Mouse (Mus musculus): ENCODE measurements around the gene Pear1. TPM values are rescaled to one million over a fixed set of nuclear protein-coding genes. Genes with fewer than 3 reads are reported as not detected.

Pear1 gene
- polyA plus RNA-seq, 1 experiment from 2014 or later = 32.4 TPM

GRCm38 (mm10) chr3:87838622-87839021 lies 14.5 kb upstream of the Pear1 start:
- 0% methylated on average over 4 of the region's 4 CpGs for WGBS
- no peak overlapping the region for H3K4me3 ChIP-seq
- H3K27me3 ChIP-seq = no peaks in the 10 kb centered on the region; the same call in 1 of the 2 replicates
- H3K36me3 ChIP-seq = no peaks in the 10 kb centered on the region
- ATAC-seq (ENCODE audit: borderline replicate concordance, extremely low read depth, low FRiP score, low TSS enrichment) = no peak
- H3K9ac ChIP-seq = no peak overlapping the region
- no peak overlapping the region for H3K27ac ChIP-seq
- no peak overlapping the region for H3K4me2 ChIP-seq
- no peaks in the 10 kb centered on the region for H3K4me1 ChIP-seq
- H3K9me3 ChIP-seq = no peaks in the 10 kb centered on the region

GRCm38 (mm10) chr3:87833482-87833881 lies 9.4 kb upstream of the Pear1 start:
- no peak overlapping the region for H3K27ac ChIP-seq
- no peak for ATAC-seq (ENCODE audit: borderline replicate concordance, extremely low read depth, low FRiP score, low TSS enrichment)

GRCm38 (mm10) chr3:87832109-87832859 lies 8.2 kb upstream of the Pear1 start:
- Histone ChIP-seq H3K27ac (no peak overlapping the region), H3K4me1 (no peaks in the 10 kb centered on the region), H3K4me2 (no peak overlapping the region), H3K36me3 (no peaks in the 10 kb centered on the region), H3K27me3 (0 out of 2 replicates have a peak, but pooled peaks cover 3% of the 10 kb centered on the region), H3K9me3 (no peaks in the 10 kb centered on the region), H3K4me3 (no peak overlapping the region), H3K9ac (no peak overlapping the region)
- ATAC-seq (ENCODE audit: borderline replicate concordance, extremely low read depth, low FRiP score, low TSS enrichment) = no peak
- WGBS = 80% methylated on average over 7 of the region's 7 CpGs

More at GRCm38 (mm10) chr3:87833482-87833881, 9.4 kb upstream of the Pear1 start:
- Histone ChIP-seq H3K27me3 (no peaks in the 10 kb centered on the region), H3K4me2 (no peak overlapping the region), H3K9ac (no peak overlapping the region), H3K4me3 (no peak overlapping the region), H3K4me1 (no peaks in the 10 kb centered on the region), H3K9me3 (no peaks in the 10 kb centered on the region), H3K36me3 (no peaks in the 10 kb centered on the region)
- WGBS = 65% methylated on average over 5 of the region's 5 CpGs

GRCm38 (mm10) chr3:87829025-87829424 lies 4.9 kb upstream of the Pear1 start:
- no peak for ATAC-seq (ENCODE audit: borderline replicate concordance, extremely low read depth, low FRiP score, low TSS enrichment)
- no peak overlapping the region for H3K27ac ChIP-seq
- H3K27me3 ChIP-seq = 0 out of 2 replicates have a peak, but pooled peaks cover 3% of the 10 kb centered on the region
- H3K9me3 ChIP-seq = no peaks in the 10 kb centered on the region
- H3K4me3 ChIP-seq = no peak overlapping the region
- no peaks in the 10 kb centered on the region for H3K36me3 ChIP-seq
- no peak overlapping the region for H3K4me2 ChIP-seq
- no peak overlapping the region for H3K9ac ChIP-seq
- no peaks in the 10 kb centered on the region for H3K4me1 ChIP-seq
- WGBS = 49% methylated on average over 10 of the region's 10 CpGs

GRCm38 (mm10) chr3:87828435-87828834 lies 4.3 kb upstream of the Pear1 start:
- Histone ChIP-seq H3K9ac (no peak overlapping the region), H3K9me3 (no peaks in the 10 kb centered on the region), H3K27ac (no peak overlapping the region), H3K27me3 (0 out of 2 replicates have a peak, but pooled peaks cover 3% of the 10 kb centered on the region), H3K4me1 (no peaks in the 10 kb centered on the region), H3K4me3 (no peak overlapping the region), H3K4me2 (no peak overlapping the region), H3K36me3 (no peaks in the 10 kb centered on the region)
- 29% methylated on average over 4 of the region's 4 CpGs for WGBS
- no peak for ATAC-seq (ENCODE audit: borderline replicate concordance, extremely low read depth, low FRiP score, low TSS enrichment)

GRCm38 (mm10) chr3:87818226-87818625 lies 5.9 kb downstream of the Pear1 start:
- Histone ChIP-seq H3K9ac (no peak overlapping the region), H3K9me3 (no peaks in the 10 kb centered on the region), H3K4me3 (no peak overlapping the region), H3K27me3 (peaks cover 29% of the 10 kb centered on the region), H3K27ac (no peak overlapping the region), H3K36me3 (no peaks in the 10 kb centered on the region), H3K4me2 (no peak overlapping the region), H3K4me1 (0 out of 2 replicates have a peak, but pooled peaks cover 2% of the 10 kb centered on the region)
- 50% methylated on average over 12 of the region's 12 CpGs for WGBS
- ATAC-seq (ENCODE audit: borderline replicate concordance, extremely low read depth, low FRiP score, low TSS enrichment) = no peak

GRCm38 (mm10) chr3:87816646-87817093 lies 7.4 kb downstream of the Pear1 start:
- Histone ChIP-seq H3K27ac (no peak overlapping the region), H3K4me1 (0 out of 2 replicates have a peak, but pooled peaks cover 2% of the 10 kb centered on the region), H3K36me3 (no peaks in the 10 kb centered on the region), H3K4me3 (no peak overlapping the region), H3K9me3 (no peaks in the 10 kb centered on the region), H3K4me2 (no peak overlapping the region), H3K27me3 (peaks cover 32% of the 10 kb centered on the region), H3K9ac (no peak overlapping the region)
- WGBS = 5% methylated on average over 12 of the region's 12 CpGs
- peak; percentile 43; the same call in 1 of the 2 replicates for ATAC-seq (ENCODE audit: borderline replicate concordance, extremely low read depth, low FRiP score, low TSS enrichment)

GRCm38 (mm10) chr3:87816166-87816565 lies 7.9 kb downstream of the Pear1 start:
- H3K27me3 ChIP-seq = peaks cover 37% of the 10 kb centered on the region
- no peak for ATAC-seq (ENCODE audit: borderline replicate concordance, extremely low read depth, low FRiP score, low TSS enrichment)
- no peaks in the 10 kb centered on the region for H3K36me3 ChIP-seq
- no peak overlapping the region for H3K27ac ChIP-seq
- 0 out of 2 replicates have a peak, but pooled peaks cover 2% of the 10 kb centered on the region for H3K4me1 ChIP-seq
- no peaks in the 10 kb centered on the region for H3K9me3 ChIP-seq
- no peak overlapping the region for H3K4me3 ChIP-seq
- no peak overlapping the region for H3K4me2 ChIP-seq
- H3K9ac ChIP-seq = no peak overlapping the region
- 45% methylated on average over 6 of the region's 6 CpGs for WGBS

GRCm38 (mm10) chr3:87812873-87813272 lies 11.2 kb downstream of the Pear1 start:
- H3K27me3 ChIP-seq = peaks cover 60% of the 10 kb centered on the region
- ATAC-seq (ENCODE audit: borderline replicate concordance, extremely low read depth, low FRiP score, low TSS enrichment) = no peak

GRCm38 (mm10) chr3:87812413-87812812 lies 11.7 kb downstream of the Pear1 start:
- no peak for ATAC-seq (ENCODE audit: borderline replicate concordance, extremely low read depth, low FRiP score, low TSS enrichment)
- no peaks in the 10 kb centered on the region for H3K36me3 ChIP-seq
- WGBS = 65% methylated on average over 4 of the region's 4 CpGs

More at GRCm38 (mm10) chr3:87812873-87813272, 11.2 kb downstream of the Pear1 start:
- H3K4me3 ChIP-seq = no peak overlapping the region
- WGBS = 39% methylated on average over 10 of the region's 10 CpGs
- 0 out of 2 replicates have a peak, but pooled peaks cover 8% of the 10 kb centered on the region for H3K4me1 ChIP-seq
- no peaks in the 10 kb centered on the region for H3K36me3 ChIP-seq
- no peak overlapping the region for H3K27ac ChIP-seq
- no peaks in the 10 kb centered on the region for H3K9me3 ChIP-seq
- H3K9ac ChIP-seq = no peak overlapping the region
- no peak overlapping the region for H3K4me2 ChIP-seq

GRCm38 (mm10) chr3:87811297-87811696 lies 12.8 kb downstream of the Pear1 start:
- 81% methylated on average over 8 of the region's 8 CpGs for WGBS
- H3K27me3 ChIP-seq = peaks cover 64% of the 10 kb centered on the region

More at GRCm38 (mm10) chr3:87812413-87812812, 11.7 kb downstream of the Pear1 start:
- Histone ChIP-seq H3K9ac (no peak overlapping the region), H3K4me3 (no peak overlapping the region), H3K27ac (no peak overlapping the region), H3K4me1 (0 out of 2 replicates have a peak, but pooled peaks cover 8% of the 10 kb centered on the region), H3K27me3 (peaks cover 60% of the 10 kb centered on the region), H3K9me3 (no peaks in the 10 kb centered on the region), H3K4me2 (no peak overlapping the region)

GRCm38 (mm10) chr3:87809322-87809962 lies 14.7 kb downstream of the Pear1 start:
- Histone ChIP-seq H3K27me3 (peaks cover 75% of the 10 kb centered on the region), H3K4me2 (peak overlapping the region; percentile 27), H3K36me3 (no peaks in the 10 kb centered on the region), H3K4me1 (0 out of 2 replicates have a peak, but pooled peaks cover 6% of the 10 kb centered on the region), H3K9ac (no peak overlapping the region), H3K4me3 (peak overlapping the region; percentile 17), H3K9me3 (no peaks in the 10 kb centered on the region), H3K27ac (no peak overlapping the region)
- ATAC-seq (ENCODE audit: borderline replicate concordance, extremely low read depth, low FRiP score, low TSS enrichment) = peak; percentile 56; the same call in 1 of the 2 replicates
- 5% methylated on average over 28 of the region's 28 CpGs for WGBS

More at GRCm38 (mm10) chr3:87811297-87811696, 12.8 kb downstream of the Pear1 start:
- H3K9ac ChIP-seq = no peak overlapping the region
- H3K36me3 ChIP-seq = no peaks in the 10 kb centered on the region
- no peak overlapping the region for H3K4me3 ChIP-seq
- no peak for ATAC-seq (ENCODE audit: borderline replicate concordance, extremely low read depth, low FRiP score, low TSS enrichment)
- H3K27ac ChIP-seq = no peak overlapping the region
- H3K9me3 ChIP-seq = no peaks in the 10 kb centered on the region
- no peak overlapping the region for H3K4me2 ChIP-seq
- H3K4me1 ChIP-seq = 0 out of 2 replicates have a peak, but pooled peaks cover 8% of the 10 kb centered on the region

All from lung, embryonic 15.5 days (tissue).